Mouse (Mus musculus) bone marrow macrophage, adult 2 months (primary cell): ENCODE measurements at regions not wholly inside any gene's neighbourhood (a gene's known extent, or its start where the extent isn't known, plus 50 kb on each side); places are given as distances from the start of the nearest gene placed in this dataset.
"Not testable (repeated sequence)": the region's sequence is repeated elsewhere in the genome, so short reads cannot be mapped to it uniquely, and the experiment has no call there.

Experiments
- H3K27ac ChIP-seq: 2 replicates; pipeline ENCODE4 v1.5.1; 2012; ENCODE audit warnings: low read depth, low read length; ENCODE audit not compliant: insufficient read depth
- H3K4me1 ChIP-seq: 2 replicates; pipeline ENCODE4 v1.6.1; 2012; ENCODE audit warnings: low read length; ENCODE audit not compliant: control insufficient read depth, insufficient read depth
- H3K4me3 ChIP-seq: 2 replicates; pipeline ENCODE4 v1.5.1; 2012; ENCODE audit warnings: mild to moderate bottlenecking, low read length, moderate library complexity; ENCODE audit not compliant: insufficient read depth
- CTCF ChIP-seq: IDR thresholded peaks from 2 replicates; pipeline ENCODE4 v1.5.1; 2012; ENCODE audit warnings: low read depth, mild to moderate bottlenecking, low read length, moderate library complexity
- POLR2A ChIP-seq: IDR thresholded peaks from 2 replicates; pipeline ENCODE4 v1.6.1; 2012; ENCODE audit warnings: mild to moderate bottlenecking, low read depth, low read length, borderline replicate concordance

GRCm38 (mm10) chr7:116729795-116730194, 225.6 kb downstream of the Nucb2 start:
- Histone ChIP-seq H3K4me1 (no peaks in the 10 kb centered on the region), H3K27ac (no peak overlapping the region), H3K4me3 (no peak overlapping the region)
- TF ChIP-seq CTCF (no peak), POLR2A (no peak)

GRCm38 (mm10) chr7:116735676-116736075, 231.5 kb downstream of the Nucb2 start:
- no peak overlapping the region for H3K4me3 ChIP-seq
- H3K4me1 ChIP-seq, result no peaks in the 10 kb centered on the region
- no peak for TF ChIP-seq POLR2A
- TF ChIP-seq CTCF, result no peak
- no peak overlapping the region for H3K27ac ChIP-seq

- no peak for TF ChIP-seq CTCF
- TF ChIP-seq POLR2A, result no peak
- H3K27ac ChIP-seq, result no peak overlapping the region
- no peaks in the 10 kb centered on the region for H3K4me1 ChIP-seq
- H3K4me3 ChIP-seq, result no peak overlapping the region
Measured at GRCm38 (mm10) chr7:116736333-116736732, 232.2 kb downstream of the Nucb2 start.

GRCm38 (mm10) chr7:116738009-116738408, 233.8 kb downstream of the Nucb2 start:
- H3K27ac ChIP-seq, result no peak overlapping the region

GRCm38 (mm10) chr7:116754556-116754955, 250.4 kb downstream of the Nucb2 start:
- no peak overlapping the region for H3K4me3 ChIP-seq
- no peaks in the 10 kb centered on the region for H3K4me1 ChIP-seq
- no peak for TF ChIP-seq CTCF
- no peak for TF ChIP-seq POLR2A
- H3K27ac ChIP-seq, result no peak overlapping the region

More at GRCm38 (mm10) chr7:116738009-116738408, 233.8 kb downstream of the Nucb2 start:
- Histone ChIP-seq H3K4me3 (no peak overlapping the region), H3K4me1 (no peaks in the 10 kb centered on the region)
- no peak for TF ChIP-seq POLR2A
- no peak for TF ChIP-seq CTCF

DNA sequence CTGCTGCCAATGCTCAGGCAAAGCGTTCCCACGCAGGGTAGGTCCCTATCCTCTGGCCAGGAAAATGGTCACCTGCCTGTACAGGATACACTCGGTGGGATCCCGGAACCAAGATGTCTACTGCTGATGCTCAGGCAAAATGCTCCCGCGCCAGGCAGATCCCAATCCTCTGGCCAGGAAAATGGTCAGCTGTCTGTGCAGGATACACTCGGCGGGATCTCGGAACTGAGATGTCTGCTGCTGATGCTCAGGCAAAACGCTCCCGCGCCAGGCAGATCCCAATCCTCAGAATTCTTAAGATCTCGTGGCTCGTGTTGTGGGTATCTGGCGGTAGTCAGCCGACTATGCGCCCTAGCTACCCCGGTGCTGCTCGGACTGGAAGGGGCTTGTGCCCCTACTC, 288.0 kb downstream of the Nucb2 start:
- not testable (repeated sequence) for H3K27ac ChIP-seq, H3K4me3 ChIP-seq, H3K4me1 ChIP-seq

- Histone ChIP-seq H3K27ac (no peak overlapping the region), H3K4me1 (no peaks in the 10 kb centered on the region), H3K4me3 (no peak overlapping the region)
- TF ChIP-seq CTCF (no peak), POLR2A (no peak)
Measured at GRCm38 (mm10) chr7:116808475-116808874, 304.3 kb downstream of the Nucb2 start.

DNA sequence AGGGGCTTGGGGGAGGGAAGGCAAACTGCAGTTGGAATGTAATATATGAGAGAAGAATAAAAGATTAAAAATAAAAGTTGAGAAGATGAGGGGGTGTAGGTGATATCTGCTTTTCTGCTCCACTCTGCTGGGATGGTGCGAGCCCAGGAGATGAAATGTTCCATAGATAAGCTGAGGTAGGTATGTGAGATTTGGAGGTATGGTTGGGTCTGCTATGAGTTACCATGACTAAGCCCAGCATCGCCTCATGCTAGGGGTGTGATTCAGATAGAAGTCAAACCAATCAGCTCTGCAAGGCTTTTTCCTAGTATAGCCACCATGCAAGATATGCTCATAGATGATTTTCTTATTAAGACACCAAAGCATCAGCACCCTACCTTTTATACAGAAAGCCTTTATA, 312.3 kb downstream of the Nucb2 start:
- H3K27ac ChIP-seq, result no peak overlapping the region
- TF ChIP-seq CTCF (no peak), POLR2A (no peak)

GRCm38 (mm10) chr7:116817991-116818390, 313.8 kb downstream of the Nucb2 start:
- no peak overlapping the region for H3K27ac ChIP-seq
- no peaks in the 10 kb centered on the region for H3K4me1 ChIP-seq
- TF ChIP-seq CTCF (no peak), POLR2A (no peak)

More for the DNA sequence above, 312.3 kb downstream of the Nucb2 start:
- no peaks in the 10 kb centered on the region for H3K4me1 ChIP-seq
- H3K4me3 ChIP-seq, result no peak overlapping the region

GRCm38 (mm10) chr7:116820613-116821012, 316.4 kb downstream of the Nucb2 start:
- H3K4me3 ChIP-seq, result no peak overlapping the region
- TF ChIP-seq CTCF (no peak), POLR2A (no peak)
- no peak overlapping the region for H3K27ac ChIP-seq
- no peaks in the 10 kb centered on the region for H3K4me1 ChIP-seq

More at GRCm38 (mm10) chr7:116817991-116818390, 313.8 kb downstream of the Nucb2 start:
- no peak overlapping the region for H3K4me3 ChIP-seq

GRCm38 (mm10) chr7:116842894-116843293, 338.7 kb downstream of the Nucb2 start:
- Histone ChIP-seq H3K27ac (no peak overlapping the region), H3K4me3 (no peak overlapping the region), H3K4me1 (no peaks in the 10 kb centered on the region)
- TF ChIP-seq CTCF (no peak), POLR2A (no peak)
